Mouse (Mus musculus): Measurements from ENCODE around the gene Fsd1.

- no peak for TF ChIP-seq CTCF (IDR thresholded peaks at IDR 0.05; ENCODE audit: control insufficient read depth, insufficient read depth, insufficient read length)
- TF ChIP-seq USF1 (IDR thresholded peaks at IDR 0.05; ENCODE audit: low read depth), result peak; percentile 76
- no peak for TF ChIP-seq MYOG (IDR thresholded peaks at IDR 0.05; ENCODE audit: control insufficient read depth, extremely low read depth, insufficient read length)
These were observed 40.0 kb downstream of the Fsd1 start for GRCm38 (mm10) chr17:56026303-56026702.

Data from C2C12 (cell line).